Mouse (Mus musculus): ENCODE results near the gene Nap1l4. TPM values are rescaled to one million over a fixed set of nuclear protein-coding genes. Genes with fewer than 3 reads are reported as not detected.
A peak's percentile ranks its signal among the peaks of the same experiment; 100 is the strongest.
"Not testable (repeated sequence)": the region's sequence is repeated elsewhere in the genome, so short reads cannot be mapped to it uniquely, and the experiment has no call there.

Gene Nap1l4
- polyA plus RNA-seq, 1 experiment from 2014 or later, result 61.2 TPM

DNA sequence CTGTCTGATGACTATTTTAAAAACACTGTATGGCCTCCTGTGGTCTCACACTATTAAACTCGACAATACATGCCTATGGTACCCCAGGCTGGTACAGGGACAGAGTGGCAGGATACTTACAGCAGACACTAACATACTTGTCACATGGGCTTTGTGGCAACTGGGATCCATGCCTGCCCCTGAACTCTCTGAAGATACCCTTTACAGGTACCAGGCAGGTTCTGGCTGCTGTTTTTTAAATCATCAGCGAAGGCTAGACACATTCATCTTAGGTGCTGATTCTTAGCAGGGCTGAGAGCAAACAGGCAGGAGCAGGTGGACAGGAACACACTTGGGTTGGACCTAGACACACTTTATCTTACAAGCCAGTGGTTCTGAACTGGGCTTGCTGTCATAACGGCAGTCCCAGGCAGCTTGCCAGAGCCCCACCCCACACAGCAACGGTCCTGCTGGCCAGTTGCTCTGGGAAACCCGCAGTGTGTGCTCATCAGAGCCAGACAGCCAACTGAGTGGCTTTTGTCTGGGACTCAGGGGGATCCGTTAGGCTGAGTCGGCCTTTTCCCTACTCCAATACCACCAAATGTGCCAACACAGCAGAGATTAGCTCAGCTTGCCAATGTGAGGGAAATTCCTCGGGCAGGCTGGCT lies 8.2 kb upstream of the Nap1l4 start:
- Histone ChIP-seq H3K9me3 (ENCODE audit: low read length) (no peaks in the 10 kb centered on the region), H3K4me3 (ENCODE audit: low read depth, low read length) (no peak overlapping the region), H3K4me2 (ENCODE audit: low read depth, low read length) (peak overlapping the region; percentile 44; the same call in 1 of the 2 replicates), H3K4me1 (ENCODE audit: insufficient read depth) (0 out of 2 replicates have a peak, but pooled peaks cover 7% of the 10 kb centered on the region), H3K27me3 (ENCODE audit: insufficient read depth, low read length) (no peaks in the 10 kb centered on the region), H3K36me3 (replicated peaks; ENCODE audit: insufficient read depth, low read length) (peaks cover 70% of the 10 kb centered on the region), H3K9ac (replicated peaks) (peak overlapping the region; percentile 16), H3K27ac (ENCODE audit: low read depth) (peak overlapping the region; percentile 71)
- 54% methylated on average over 8 of the region's 8 CpGs for WGBS (ENCODE audit: insufficient replicate concordance)
- ATAC-seq, result peak; percentile 96
- TF ChIP-seq CTCF (IDR thresholded peaks at IDR 0.05; ENCODE audit: low read depth), result no peak
- TF ChIP-seq EP300 (IDR thresholded peaks at IDR 0.05; ENCODE audit: low read depth), result peak; percentile 93
- peak; percentile 83 for DNase-seq

DNA sequence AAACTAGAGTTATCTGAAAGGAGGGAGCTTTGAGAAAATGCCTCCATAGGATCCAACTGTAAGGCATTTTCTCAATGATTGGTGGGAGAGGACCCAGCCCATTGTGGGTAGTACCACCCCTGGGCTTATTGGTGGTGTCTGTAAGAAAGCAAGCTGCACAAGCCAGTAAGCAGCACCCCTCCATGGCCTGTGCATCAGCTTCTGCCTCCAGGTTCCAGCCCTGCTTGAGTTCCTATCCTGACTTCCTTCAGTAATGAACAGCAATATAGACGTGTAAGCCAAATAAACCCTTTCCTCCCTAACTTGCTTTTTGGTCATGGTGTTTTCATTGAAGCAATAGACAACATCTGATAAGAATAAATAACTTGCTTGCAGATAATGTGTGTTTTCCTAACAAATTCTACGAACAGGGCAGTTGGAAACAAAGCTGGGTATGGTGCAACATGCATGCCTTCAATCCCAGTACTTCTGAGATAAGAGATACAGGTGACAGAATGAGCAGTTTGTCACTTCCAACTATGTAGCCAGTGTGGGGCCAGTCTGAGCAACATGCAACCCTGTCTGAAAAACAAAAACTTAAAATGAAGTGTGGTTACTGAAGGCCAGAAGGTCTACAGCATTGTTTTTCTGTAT lies 798 bp upstream of the Nap1l4 start:
- Histone ChIP-seq H3K4me3 (ENCODE audit: low read depth, low read length) (peak overlapping the region; percentile 87), H3K9ac (replicated peaks) (peak overlapping the region; percentile 74), H3K4me2 (ENCODE audit: low read depth, low read length) (peak overlapping the region; percentile 92), H3K27ac (ENCODE audit: low read depth) (peak overlapping the region; percentile 96), H3K4me1 (ENCODE audit: insufficient read depth) (peaks cover 28% of the 10 kb centered on the region; the same call in 1 of the 2 replicates), H3K27me3 (ENCODE audit: insufficient read depth, low read length) (no peaks in the 10 kb centered on the region), H3K36me3 (replicated peaks; ENCODE audit: insufficient read depth, low read length) (peaks cover 12% of the 10 kb centered on the region), H3K9me3 (ENCODE audit: low read length) (no peaks in the 10 kb centered on the region)
- ATAC-seq, result peak; percentile 1; the same call in 1 of the 2 replicates
- no peak for TF ChIP-seq CTCF (IDR thresholded peaks at IDR 0.05; ENCODE audit: low read depth)
- no peak for TF ChIP-seq EP300 (IDR thresholded peaks at IDR 0.05; ENCODE audit: low read depth)
- WGBS (ENCODE audit: insufficient replicate concordance), result 11% methylated on average over 2 of the region's 2 CpGs
- DNase-seq, result no peak

DNA sequence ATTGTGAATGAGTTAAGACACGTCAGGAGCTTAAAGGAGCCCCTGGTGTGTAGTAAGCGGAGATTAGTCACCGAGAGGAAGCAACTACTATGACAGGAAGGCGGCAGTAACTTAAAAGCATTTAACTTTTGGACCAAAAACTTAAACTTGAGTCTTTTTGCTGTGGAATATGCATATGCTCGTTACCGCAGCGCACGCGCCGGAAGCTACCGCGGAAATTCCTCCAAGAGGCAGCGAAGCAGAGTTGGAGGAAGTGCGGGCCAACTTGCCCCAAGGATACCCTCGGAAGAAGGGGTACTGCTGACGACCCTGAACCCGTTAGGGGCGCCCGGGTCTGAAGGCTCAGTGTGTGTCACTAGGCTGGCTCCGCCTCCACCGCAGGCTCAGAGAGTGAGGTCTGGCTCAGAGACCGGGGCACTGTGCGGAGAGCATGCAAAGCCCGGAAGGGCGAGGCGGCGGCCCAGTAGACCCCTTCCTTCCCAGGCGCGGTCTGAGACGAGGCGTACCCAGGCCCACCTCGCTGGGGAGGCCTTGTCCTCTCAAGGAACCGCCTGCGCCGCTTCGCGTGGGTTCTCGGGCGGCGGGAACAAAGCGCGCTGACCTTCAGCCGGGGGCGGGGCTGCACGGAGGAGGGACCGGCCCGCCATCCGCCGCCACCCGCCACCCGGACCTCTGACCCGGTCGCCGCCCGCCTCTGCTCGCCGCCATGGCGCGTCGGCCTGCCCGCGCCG lies 510 bp downstream of the Nap1l4 start:
- H3K4me2 ChIP-seq (ENCODE audit: low read depth, low read length), result peak overlapping the region; percentile 92
- peak overlapping the region; percentile 87 for H3K4me3 ChIP-seq (ENCODE audit: low read depth, low read length)
- H3K4me1 ChIP-seq (ENCODE audit: insufficient read depth), result peaks cover 32% of the 10 kb centered on the region; the same call in 1 of the 2 replicates
- under 1% methylated on average over 50 of the region's 63 CpGs for WGBS (ENCODE audit: insufficient replicate concordance)
- H3K27ac ChIP-seq (ENCODE audit: low read depth), result peak overlapping the region; percentile 96
- H3K27me3 ChIP-seq (ENCODE audit: insufficient read depth, low read length), result no peaks in the 10 kb centered on the region
- peak; percentile 81 for ATAC-seq
- H3K9me3 ChIP-seq (ENCODE audit: low read length), result no peaks in the 10 kb centered on the region
- TF ChIP-seq CTCF (IDR thresholded peaks at IDR 0.05; ENCODE audit: low read depth), result no peak
- no peak for TF ChIP-seq EP300 (IDR thresholded peaks at IDR 0.05; ENCODE audit: low read depth)
- peaks cover 8% of the 10 kb centered on the region for H3K36me3 ChIP-seq (replicated peaks; ENCODE audit: insufficient read depth, low read length)
- H3K9ac ChIP-seq (replicated peaks), result peak overlapping the region; percentile 90
- no peak for DNase-seq

DNA sequence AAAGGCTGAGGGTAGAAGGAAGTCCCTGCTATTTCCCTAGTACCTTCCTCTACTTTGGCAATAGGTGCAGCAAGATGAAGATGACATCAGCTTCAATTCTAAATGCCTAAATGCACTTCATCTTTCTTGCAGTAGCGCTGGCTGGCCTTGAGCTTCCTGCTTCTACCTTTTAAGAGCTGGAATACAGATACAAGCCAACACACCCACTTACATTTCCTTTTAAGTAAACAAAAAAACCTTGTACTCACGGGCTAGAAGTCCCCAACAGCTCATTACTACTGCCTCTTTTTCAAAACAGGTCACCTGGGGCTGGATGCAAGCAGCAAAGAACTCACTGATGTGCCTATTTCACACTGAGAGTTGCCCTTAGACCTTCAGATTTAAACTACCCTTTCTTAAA lies 2.4 kb downstream of the Nap1l4 start:
- no peak for TF ChIP-seq EP300 (IDR thresholded peaks at IDR 0.05; ENCODE audit: low read depth)
- no peak for TF ChIP-seq CTCF (IDR thresholded peaks at IDR 0.05; ENCODE audit: low read depth)
- Histone ChIP-seq H3K4me1 (ENCODE audit: insufficient read depth) (peaks cover 42% of the 10 kb centered on the region; the same call in 1 of the 2 replicates), H3K9me3 (ENCODE audit: low read length) (no peaks in the 10 kb centered on the region), H3K4me3 (ENCODE audit: low read depth, low read length) (no peak overlapping the region), H3K36me3 (replicated peaks; ENCODE audit: insufficient read depth, low read length) (peaks cover 8% of the 10 kb centered on the region; the same call in 1 of the 2 replicates), H3K9ac (replicated peaks) (0 out of 2 replicates have a peak overlapping the region, but pooled peaks have one; percentile 35), H3K27me3 (ENCODE audit: insufficient read depth, low read length) (no peaks in the 10 kb centered on the region), H3K4me2 (ENCODE audit: low read depth, low read length) (peak overlapping the region; percentile 92; the same call in 1 of the 2 replicates), H3K27ac (ENCODE audit: low read depth) (0 out of 2 replicates have a peak overlapping the region, but pooled peaks have one; percentile 5)
- DNase-seq (no peak), ATAC-seq (no peak)
- 46% methylated on average over 2 of the region's 2 CpGs for WGBS (ENCODE audit: insufficient replicate concordance)

DNA sequence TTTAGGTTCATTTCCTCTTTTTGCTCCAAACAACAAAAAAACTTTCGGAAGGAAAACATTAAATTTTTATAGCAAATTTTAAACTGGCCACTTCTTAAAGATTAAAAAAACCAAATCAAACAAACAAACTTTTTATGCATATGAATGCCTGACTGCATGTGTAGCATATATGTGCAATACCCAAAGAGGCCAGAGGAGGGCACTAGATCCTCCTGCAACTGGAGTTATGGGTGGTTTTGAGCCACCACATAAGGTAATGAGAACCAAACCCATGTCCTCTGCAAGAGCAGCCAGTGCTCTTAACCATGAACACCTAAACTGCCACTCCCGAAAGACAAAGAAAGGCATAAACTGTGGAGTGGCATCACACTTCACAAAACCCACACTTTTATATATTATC lies 4.5 kb downstream of the Nap1l4 start:
- peak; percentile 80 for TF ChIP-seq CTCF (IDR thresholded peaks at IDR 0.05; ENCODE audit: low read depth)
- no peak for TF ChIP-seq EP300 (IDR thresholded peaks at IDR 0.05; ENCODE audit: low read depth)
- WGBS (ENCODE audit: insufficient replicate concordance), result 92% methylated on average over 2 of the region's 2 CpGs
- ATAC-seq, result no peak
- H3K4me3 ChIP-seq (ENCODE audit: low read depth, low read length), result no peak overlapping the region
- H3K4me1 ChIP-seq (ENCODE audit: insufficient read depth), result peaks cover 36% of the 10 kb centered on the region; the same call in 1 of the 2 replicates
- H3K4me2 ChIP-seq (ENCODE audit: low read depth, low read length), result no peak overlapping the region
- no peak overlapping the region for H3K9ac ChIP-seq (replicated peaks)
- H3K27me3 ChIP-seq (ENCODE audit: insufficient read depth, low read length), result no peaks in the 10 kb centered on the region
- peaks cover 25% of the 10 kb centered on the region for H3K36me3 ChIP-seq (replicated peaks; ENCODE audit: insufficient read depth, low read length)
- DNase-seq, result peak; percentile 52
- no peaks in the 10 kb centered on the region for H3K9me3 ChIP-seq (ENCODE audit: low read length)
- H3K27ac ChIP-seq (ENCODE audit: low read depth), result no peak overlapping the region

DNA sequence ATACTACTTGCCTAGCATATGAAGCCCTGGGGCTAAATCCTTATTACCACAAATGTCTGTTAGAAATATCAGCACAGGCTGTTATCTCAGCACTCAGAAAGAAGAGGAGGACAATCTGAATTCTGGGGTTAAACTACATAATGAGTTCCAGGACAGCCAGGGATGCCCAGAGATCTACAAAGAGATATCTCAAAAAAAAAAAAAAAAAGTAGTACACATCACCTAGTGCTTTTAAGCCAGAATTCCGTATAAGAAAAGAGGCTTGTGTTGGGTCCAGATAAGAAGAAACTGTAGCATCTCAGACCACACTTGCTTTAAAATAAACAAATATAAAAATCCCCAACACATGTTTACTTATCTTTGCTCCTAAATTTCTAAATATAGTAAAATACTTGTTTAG lies 10.2 kb downstream of the Nap1l4 start:
- peaks cover 70% of the 10 kb centered on the region for H3K36me3 ChIP-seq (replicated peaks; ENCODE audit: insufficient read depth, low read length)

DNA sequence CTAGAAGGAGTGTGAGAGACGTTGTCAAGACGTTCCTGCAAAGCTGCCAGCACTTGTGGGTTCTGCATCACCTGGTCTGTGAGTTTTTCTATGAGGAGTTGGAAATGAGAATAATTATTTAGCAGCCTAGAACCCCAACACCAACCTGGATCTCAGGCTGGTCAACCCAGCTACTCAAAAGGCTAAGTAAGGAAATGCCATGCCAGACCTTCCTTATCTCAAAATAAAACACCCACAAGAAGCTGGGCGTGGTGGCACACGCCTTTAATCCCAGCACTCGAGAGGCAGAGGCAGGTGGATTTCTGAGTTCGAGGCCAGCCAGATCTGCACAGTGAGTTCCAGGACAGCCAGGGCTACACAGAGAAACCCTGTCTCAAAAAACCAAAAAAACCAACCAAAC lies 10.7 kb downstream of the Nap1l4 start:
- not testable (repeated sequence) for H3K27me3 ChIP-seq (ENCODE audit: insufficient read depth, low read length); H3K9ac ChIP-seq (replicated peaks); H3K9me3 ChIP-seq (ENCODE audit: low read length); H3K4me3 ChIP-seq (ENCODE audit: low read depth, low read length); H3K4me2 ChIP-seq (ENCODE audit: low read depth, low read length); H3K27ac ChIP-seq (ENCODE audit: low read depth); DNase-seq
- Histone ChIP-seq H3K36me3 (replicated peaks; ENCODE audit: insufficient read depth, low read length) (peaks cover 74% of the 10 kb centered on the region), H3K4me1 (ENCODE audit: insufficient read depth) (peaks cover 16% of the 10 kb centered on the region)
- peak; percentile 70 for ATAC-seq
- WGBS (ENCODE audit: insufficient replicate concordance), result 72% methylated on average over 6 of the region's 6 CpGs

More for the DNA sequence above, 10.2 kb downstream of the Nap1l4 start:
- 47% methylated on average over 1 of the region's 1 CpGs for WGBS (ENCODE audit: insufficient replicate concordance)
- DNase-seq (no peak), ATAC-seq (no peak)
- Histone ChIP-seq H3K4me3 (ENCODE audit: low read depth, low read length) (no peak overlapping the region), H3K4me1 (ENCODE audit: insufficient read depth) (peaks cover 16% of the 10 kb centered on the region), H3K27ac (ENCODE audit: low read depth) (no peak overlapping the region), H3K9me3 (ENCODE audit: low read length) (no peaks in the 10 kb centered on the region), H3K9ac (replicated peaks) (no peak overlapping the region), H3K27me3 (ENCODE audit: insufficient read depth, low read length) (no peaks in the 10 kb centered on the region), H3K4me2 (ENCODE audit: low read depth, low read length) (no peak overlapping the region)
- TF ChIP-seq EP300 (IDR thresholded peaks at IDR 0.05; ENCODE audit: low read depth), result no peak
- TF ChIP-seq CTCF (IDR thresholded peaks at IDR 0.05; ENCODE audit: low read depth), result no peak
